Mouse (Mus musculus) midbrain, postnatal 0 days (tissue): ENCODE data around the gene Msh5. TPM values are rescaled to one million over a fixed set of nuclear protein-coding genes. Genes with fewer than 3 reads are reported as not detected.

Source experiments
- ATAC-seq: fragments of 200-750 bp; cut with Nextera tagmentation; 2 replicates; pipeline ENCODE4 v1.8.0; 2017; ENCODE audit warnings: moderate number of reproducible peaks, mild to moderate bottlenecking, moderate TSS enrichment, moderate library complexity; ENCODE audit not compliant: low FRiP score
- DNase-seq: peaks from one replicate; pipeline ENCODE4 v3.0.0-alpha.2; 2015; ENCODE audit warnings: low spot score
- H3K27ac ChIP-seq: fragments of 300-500 bp; sonication (generic); 2 replicates; pipeline ENCODE4 v1.5.1; 2014; ENCODE audit warnings: low read depth, mild to moderate bottlenecking, low read length, mixed read lengths
- H3K27me3 ChIP-seq: fragments of 300-500 bp; sonication (generic); 2 replicates; pipeline ENCODE4 v1.6.1; 2014; ENCODE audit warnings: low read length, control low read depth, mixed read lengths; ENCODE audit not compliant: insufficient read depth
- H3K36me3 ChIP-seq: fragments of 300-500 bp; sonication (generic); 2 replicates; pipeline ENCODE4 v1.6.1; 2014; ENCODE audit warnings: low read length, control low read depth, mixed read lengths; ENCODE audit not compliant: insufficient read depth
- H3K4me1 ChIP-seq: fragments of 300-500 bp; sonication (generic); 2 replicates; pipeline ENCODE4 v1.6.1; 2014; ENCODE audit warnings: mild to moderate bottlenecking, control low read depth, antibody characterized with exemption, low read length, mixed read lengths; ENCODE audit not compliant: insufficient read depth
- H3K4me2 ChIP-seq: fragments of 300-500 bp; sonication (generic); 2 replicates; pipeline ENCODE4 v1.6.1; 2014; ENCODE audit warnings: low read depth, mild to moderate bottlenecking, low read length, mixed read lengths; ENCODE audit not compliant: poor library complexity, severe bottlenecking
- H3K4me3 ChIP-seq: fragments of 300-500 bp; sonication (generic); 2 replicates; pipeline ENCODE4 v1.5.1; 2014; ENCODE audit warnings: low read depth, mild to moderate bottlenecking, low read length, moderate library complexity
- H3K9ac ChIP-seq: fragments of 300-500 bp; sonication (generic); replicated peaks from 2 replicates; pipeline ENCODE4 v1.6.1; 2014; ENCODE audit warnings: mild to moderate bottlenecking, low read length, moderate library complexity, mixed read lengths; ENCODE audit not compliant: poor library complexity, severe bottlenecking
- H3K9me3 ChIP-seq: fragments of 300-500 bp; sonication (generic); 2 replicates; pipeline ENCODE4 v1.6.1; 2016; ENCODE audit warnings: low read length, control low read depth
- CTCF ChIP-seq: IDR thresholded peaks from 2 replicates; pipeline ENCODE4 v1.5.1; 2016; ENCODE audit warnings: antibody characterized with exemption, mild to moderate bottlenecking
- WGBS: fragments of 180-500 bp; shearing (Covaris S2); extraction: QIAGEN DNeasy Blood & Tissue Kit; methylation state at CpG from one replicate; pipeline ENCODE4 v1.1.7; 2014; 5-methylcytosine and 5-hydroxymethylcytosine counted together
- polyA plus RNA-seq: library from polyadenylated mRNA; unstranded; fragments of >200 nt; fragmentation: Nextera tagmentation; extraction: Ambion mirVana; gene quantifications from 2 replicates; pipeline ENCODE4 v1.2.1, GENCODE M21; 2015
- total RNA-seq: library from RNA; depleted of rRNA; stranded (reverse); fragments of >200 nt; gene quantifications from 2 replicates; pipeline ENCODE4 v1.2.3, GENCODE M21; 2014

Gene Msh5
- total and polyA plus RNA-seq, 2 experiments from 2014 or later = 1.3 to 3.8 TPM

DNA sequence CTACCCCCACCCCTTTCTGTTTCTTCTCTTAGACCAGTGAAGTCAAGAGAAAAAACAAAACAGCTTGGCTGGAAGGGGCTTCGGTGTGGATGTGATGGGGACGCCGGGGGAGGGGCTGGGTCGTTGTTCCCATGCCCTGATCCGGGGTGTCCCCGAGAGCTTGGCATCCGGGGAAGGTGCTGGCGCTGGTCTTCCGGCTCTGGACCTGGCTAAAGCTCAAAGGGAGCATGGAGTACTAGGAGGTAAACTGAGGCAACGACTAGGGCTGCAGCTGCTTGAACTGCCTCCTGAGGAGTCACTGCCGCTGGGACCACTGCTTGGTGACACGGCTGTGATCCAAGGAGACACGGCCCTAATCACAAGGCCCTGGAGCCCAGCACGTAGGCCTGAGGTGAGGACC, 13.5 kb upstream of the Msh5 start:
- 16% methylated on average over 14 of the region's 14 CpGs for WGBS
- Histone ChIP-seq H3K4me2 (peak overlapping the region; percentile 79), H3K9ac (peak overlapping the region; percentile 76), H3K9me3 (no peaks in the 10 kb centered on the region), H3K36me3 (peaks cover 6% of the 10 kb centered on the region; the same call in 1 of the 2 replicates), H3K4me3 (peak overlapping the region; percentile 72), H3K4me1 (peaks cover 4% of the 10 kb centered on the region), H3K27me3 (peaks cover 13% of the 10 kb centered on the region; the same call in 1 of the 2 replicates), H3K27ac (peak overlapping the region; percentile 3; the same call in 1 of the 2 replicates)
- no peak for TF ChIP-seq CTCF
- ATAC-seq (no peak), DNase-seq (no peak)

GRCm38 (mm10) chr17:35058911-35059892, 12.7 kb upstream of the Msh5 start, which contains the start of gene Ddah2:
Gene Ddah2 (plus strand): TSS chr17:35059035.
- ATAC-seq = peak; percentile 89
- WGBS = under 1% methylated on average over 57 of the region's 57 CpGs

DNA sequence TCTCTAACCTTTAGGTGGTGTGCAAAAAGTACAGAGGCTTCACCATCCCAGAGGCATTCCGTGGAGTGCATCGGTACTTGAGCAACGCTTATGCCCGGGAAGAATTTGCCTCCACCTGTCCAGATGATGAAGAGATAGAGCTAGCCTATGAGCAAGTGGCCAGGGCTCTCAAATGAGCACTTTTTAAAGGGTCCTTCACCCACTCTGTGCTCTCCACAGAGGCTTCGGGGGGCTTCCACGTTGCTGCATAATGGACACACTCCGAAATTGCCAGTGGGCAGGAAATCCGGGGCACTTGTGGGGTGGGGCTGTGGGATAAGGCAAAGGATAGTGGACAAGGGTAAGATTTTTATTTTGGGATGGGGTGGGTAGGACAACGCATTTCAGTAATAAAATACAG, 11.8 kb upstream of the Msh5 start:
- no peaks in the 10 kb centered on the region for H3K9me3 ChIP-seq
- TF ChIP-seq CTCF = no peak
- H3K27me3 ChIP-seq = 0 out of 2 replicates have a peak, but pooled peaks cover under 1% of the 10 kb centered on the region
- DNase-seq (no peak), ATAC-seq (no peak)
- peak overlapping the region; percentile 72 for H3K4me3 ChIP-seq
- 68% methylated on average over 9 of the region's 9 CpGs for WGBS
- H3K4me1 ChIP-seq = peaks cover 4% of the 10 kb centered on the region; the same call in 1 of the 2 replicates
- peaks cover 6% of the 10 kb centered on the region; the same call in 1 of the 2 replicates for H3K36me3 ChIP-seq
- H3K9ac ChIP-seq = peak overlapping the region; percentile 76; the same call in 1 of the 2 replicates
- H3K4me2 ChIP-seq = peak overlapping the region; percentile 79
- peak overlapping the region; percentile 26; the same call in 1 of the 2 replicates for H3K27ac ChIP-seq

More at GRCm38 (mm10) chr17:35058911-35059892, 12.7 kb upstream of the Msh5 start, which contains the start of gene Ddah2:
- peak; percentile 96 for DNase-seq
- Histone ChIP-seq H3K36me3 (peaks cover 6% of the 10 kb centered on the region; the same call in 1 of the 2 replicates), H3K4me1 (peaks cover 4% of the 10 kb centered on the region; the same call in 1 of the 2 replicates), H3K9me3 (no peaks in the 10 kb centered on the region), H3K4me2 (peak within 1 kb of the TSS; percentile 79), H3K9ac (peak within 1 kb of the TSS; percentile 76), H3K27me3 (peaks cover 8% of the 10 kb centered on the region; the same call in 1 of the 2 replicates), H3K27ac (peak within 1 kb of the TSS; percentile 82), H3K4me3 (peak within 1 kb of the TSS; percentile 72)
- peak; percentile 81 for TF ChIP-seq CTCF

GRCm38 (mm10) chr17:35057090-35057489, 10.5 kb upstream of the Msh5 start:
- peaks cover 6% of the 10 kb centered on the region; the same call in 1 of the 2 replicates for H3K36me3 ChIP-seq
- no peak overlapping the region for H3K9ac ChIP-seq
- 86% methylated on average over 3 of the region's 3 CpGs for WGBS
- no peak overlapping the region for H3K4me2 ChIP-seq
- no peak overlapping the region for H3K4me3 ChIP-seq
- TF ChIP-seq CTCF = no peak
- H3K27ac ChIP-seq = no peak overlapping the region
- DNase-seq (no peak), ATAC-seq (no peak)
- no peaks in the 10 kb centered on the region for H3K9me3 ChIP-seq
- peaks cover 4% of the 10 kb centered on the region; the same call in 1 of the 2 replicates for H3K4me1 ChIP-seq
- no peaks in the 10 kb centered on the region for H3K27me3 ChIP-seq

GRCm38 (mm10) chr17:35055691-35056495, 9.3 kb upstream of the Msh5 start:
- Histone ChIP-seq H3K4me2 (no peak overlapping the region), H3K27ac (no peak overlapping the region), H3K36me3 (no peaks in the 10 kb centered on the region), H3K4me3 (no peak overlapping the region), H3K9ac (no peak overlapping the region), H3K27me3 (no peaks in the 10 kb centered on the region), H3K4me1 (peaks cover 4% of the 10 kb centered on the region; the same call in 1 of the 2 replicates), H3K9me3 (no peaks in the 10 kb centered on the region)
- WGBS = 90% methylated on average over 7 of the region's 7 CpGs
- DNase-seq (no peak), ATAC-seq (no peak)
- TF ChIP-seq CTCF = no peak
